Mouse (Mus musculus) bone marrow, adult 2 months (tissue): ENCODE measurements around the gene Usp54. TPM values are rescaled to one million over a fixed set of nuclear protein-coding genes. Genes with fewer than 3 reads are reported as not detected.
A peak's percentile ranks its signal among the peaks of the same experiment; 100 is the strongest.
"Not testable (repeated sequence)": the region's sequence is repeated elsewhere in the genome, so short reads cannot be mapped to it uniquely, and the experiment has no call there.

Experiments used
- H3K27ac ChIP-seq: fragments of 200-500 bp; 2 replicates; pipeline ENCODE4 v1.5.1; 2012; ENCODE audit warnings: low read depth, mild to moderate bottlenecking, control low read depth, inconsistent platforms, low read length; ENCODE audit not compliant: control insufficient read depth, poor library complexity, insufficient read depth
- H3K4me1 ChIP-seq: fragments of 200-500 bp; 2 replicates; pipeline ENCODE4 v1.6.1; 2011; ENCODE audit warnings: low read length; ENCODE audit not compliant: control insufficient read depth, insufficient read depth
- H3K4me3 ChIP-seq: fragments of 200-500 bp; replicated peaks from 2 replicates; pipeline ENCODE3; 2011; ENCODE audit warnings: mild to moderate bottlenecking, low read depth, low read length, control low read depth; ENCODE audit not compliant: control insufficient read depth
- CTCF ChIP-seq: fragments of 200-500 bp; IDR thresholded peaks from 2 replicates; pipeline ENCODE4 v1.5.1; 2011; ENCODE audit warnings: low read length, control low read depth; ENCODE audit not compliant: control insufficient read depth, insufficient read depth
- POLR2A ChIP-seq: fragments of 200-500 bp; IDR thresholded peaks from 2 replicates; pipeline ENCODE4 v1.6.1; 2011; ENCODE audit warnings: low read depth, mild to moderate bottlenecking, control low read depth, low read length, borderline replicate concordance; ENCODE audit not compliant: control insufficient read depth
- WGBS: fragments of 180-500 bp; shearing (Covaris S2); methylation state at CpG from one replicate; pipeline ENCODE4 v1.1.7; 2018; 5-methylcytosine and 5-hydroxymethylcytosine counted together
- polyA plus RNA-seq: library from polyadenylated mRNA; stranded (reverse); fragments of >200 nt; gene quantifications from 2 replicates; pipeline ENCODE4 v1.2.4, GENCODE M21; 2011; ENCODE audit warnings: low replicate concordance; ENCODE audit not compliant: missing spikeins, insufficient read depth, insufficient read length

Gene Usp54
- polyA plus RNA-seq, 1 experiment: 6.4 TPM

DNA sequence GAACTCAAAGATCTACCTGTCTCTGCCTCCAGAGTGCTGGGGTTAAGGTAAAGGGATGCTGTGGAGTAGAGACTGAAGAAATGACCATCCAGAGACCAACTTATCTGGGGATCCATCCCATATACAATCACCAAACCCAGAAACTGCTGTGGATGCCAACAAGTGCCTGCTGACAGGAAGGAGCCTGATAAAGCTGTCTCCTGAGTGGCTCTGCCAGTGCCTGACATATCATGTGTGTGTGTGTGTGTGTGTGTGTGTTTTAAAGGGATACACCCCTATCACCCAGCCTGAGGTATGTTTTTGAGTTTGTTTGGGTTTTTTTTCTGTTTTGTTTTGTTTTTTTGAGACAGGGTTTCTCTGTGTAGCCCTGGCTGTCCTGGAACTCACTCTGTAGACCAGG lies 5.5 kb upstream of the Usp54 start:
- Histone ChIP-seq H3K4me3 (no peak overlapping the region), H3K4me1 (no peaks in the 10 kb centered on the region), H3K27ac (no peak overlapping the region)
- TF ChIP-seq POLR2A (no peak), CTCF (no peak)

DNA sequence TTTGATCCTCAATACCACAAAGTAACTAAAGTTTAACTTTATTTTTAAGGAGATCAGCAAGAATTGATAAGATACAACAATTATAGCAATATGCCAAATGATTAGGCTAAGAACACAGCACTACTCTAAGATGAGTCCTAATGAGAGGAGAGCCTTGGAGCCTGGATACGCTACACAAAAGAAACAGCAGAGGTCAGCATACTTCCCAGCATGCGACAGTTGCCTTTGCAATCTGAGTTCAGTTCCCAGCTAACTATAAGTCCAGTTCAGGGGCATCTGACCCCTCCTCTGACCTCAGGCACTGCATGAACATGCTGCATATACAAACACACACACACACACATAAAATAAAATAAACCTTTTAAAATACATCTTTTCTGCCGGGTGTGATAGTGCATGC lies 4.7 kb upstream of the Usp54 start:
- TF ChIP-seq CTCF (no peak), POLR2A (no peak)
- H3K4me1 ChIP-seq: no peaks in the 10 kb centered on the region
- WGBS: 54% methylated on average over 3 of the region's 3 CpGs
- no peak overlapping the region for H3K4me3 ChIP-seq
- no peak overlapping the region for H3K27ac ChIP-seq

DNA sequence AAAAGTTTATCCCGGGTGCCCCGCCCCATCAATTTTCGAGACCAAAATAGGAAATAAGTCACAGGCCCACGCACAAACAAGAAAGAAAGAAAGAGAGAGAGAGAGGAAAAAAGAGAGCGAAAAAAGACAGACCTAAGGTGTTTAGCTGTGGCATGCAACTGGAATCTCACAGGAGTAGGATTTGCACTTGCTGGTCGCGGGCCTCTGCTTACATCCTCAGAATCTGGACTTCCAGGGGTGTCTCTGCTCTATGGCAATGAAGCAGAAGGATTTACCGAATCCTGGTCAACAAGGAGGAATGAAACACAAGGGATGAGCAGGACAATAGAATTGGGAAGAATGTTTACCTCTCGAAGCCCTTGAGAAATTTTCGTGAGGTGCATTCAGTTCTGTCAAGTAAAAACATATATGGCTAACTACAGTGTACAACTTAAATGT lies 594 bp upstream of the Usp54 start:
- peak overlapping the region; percentile 71; the same call in 1 of the 2 replicates for H3K27ac ChIP-seq
- no peaks in the 10 kb centered on the region for H3K4me1 ChIP-seq
- WGBS: 15% methylated on average over 10 of the region's 10 CpGs
- peak overlapping the region; percentile 87 for H3K4me3 ChIP-seq
- TF ChIP-seq POLR2A: no peak
- no peak for TF ChIP-seq CTCF

DNA sequence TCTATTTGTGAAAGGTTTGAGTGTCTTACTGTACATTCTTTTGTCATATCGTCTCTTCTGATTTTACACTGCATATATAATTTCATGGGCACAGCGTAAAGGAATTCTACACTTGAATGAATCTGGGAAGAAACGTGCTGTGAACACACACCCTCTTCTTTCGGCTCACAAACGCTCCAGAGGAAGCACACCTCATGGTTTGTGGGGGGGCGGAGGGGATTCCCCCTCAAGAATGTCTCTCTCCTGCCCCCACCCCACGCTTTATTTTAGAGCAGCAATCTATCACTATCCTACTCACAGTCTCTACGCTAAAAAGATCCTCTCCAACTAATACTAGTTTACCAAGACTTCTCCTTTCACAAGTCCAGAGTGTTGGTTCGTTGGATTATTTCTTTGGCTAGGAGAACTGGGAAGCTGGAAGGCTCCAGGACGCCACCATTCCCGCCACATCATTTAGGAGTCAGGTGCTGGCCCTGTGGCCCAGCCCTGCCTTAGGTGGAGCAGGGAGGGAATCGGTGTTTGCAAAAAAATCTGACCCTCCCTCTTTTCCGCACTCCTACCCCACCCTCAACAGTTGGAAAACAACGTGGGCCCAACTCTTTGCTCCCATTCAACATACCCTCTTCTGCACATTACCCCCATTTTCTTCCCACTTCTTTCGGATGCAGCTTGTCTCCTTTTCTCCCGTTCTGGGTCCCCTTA lies 794 bp downstream of the Usp54 start:
- Histone ChIP-seq H3K27ac (peak overlapping the region; percentile 66), H3K4me1 (no peaks in the 10 kb centered on the region)
- WGBS: 2% methylated on average over 16 of the region's 16 CpGs

DNA sequence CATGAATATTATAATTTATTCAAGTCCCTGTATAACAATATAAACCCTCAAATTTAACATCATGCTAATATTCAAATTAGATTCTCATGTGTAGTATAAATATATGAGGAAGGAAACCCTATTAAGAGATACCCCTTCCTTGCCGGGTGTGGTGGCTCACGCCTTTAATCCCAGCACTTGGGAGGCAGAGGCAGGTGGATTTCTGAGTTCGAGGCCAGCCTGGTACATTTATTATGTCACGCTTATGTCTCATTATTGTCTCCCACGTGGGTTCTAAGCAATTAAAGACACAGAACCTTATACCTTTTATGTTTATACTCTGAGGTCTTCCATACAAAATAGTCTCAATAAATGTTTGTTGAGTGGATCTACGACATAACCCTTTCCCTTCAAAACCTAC lies 2.2 kb downstream of the Usp54 start:
- no peak overlapping the region for H3K4me3 ChIP-seq
- no peak overlapping the region for H3K27ac ChIP-seq
- WGBS: 68% methylated on average over 6 of the region's 6 CpGs
- H3K4me1 ChIP-seq: no peaks in the 10 kb centered on the region
- TF ChIP-seq POLR2A (no peak), CTCF (no peak)

More for the DNA sequence above, 794 bp downstream of the Usp54 start:
- peak overlapping the region; percentile 87 for H3K4me3 ChIP-seq
- TF ChIP-seq CTCF: no peak
- no peak for TF ChIP-seq POLR2A

DNA sequence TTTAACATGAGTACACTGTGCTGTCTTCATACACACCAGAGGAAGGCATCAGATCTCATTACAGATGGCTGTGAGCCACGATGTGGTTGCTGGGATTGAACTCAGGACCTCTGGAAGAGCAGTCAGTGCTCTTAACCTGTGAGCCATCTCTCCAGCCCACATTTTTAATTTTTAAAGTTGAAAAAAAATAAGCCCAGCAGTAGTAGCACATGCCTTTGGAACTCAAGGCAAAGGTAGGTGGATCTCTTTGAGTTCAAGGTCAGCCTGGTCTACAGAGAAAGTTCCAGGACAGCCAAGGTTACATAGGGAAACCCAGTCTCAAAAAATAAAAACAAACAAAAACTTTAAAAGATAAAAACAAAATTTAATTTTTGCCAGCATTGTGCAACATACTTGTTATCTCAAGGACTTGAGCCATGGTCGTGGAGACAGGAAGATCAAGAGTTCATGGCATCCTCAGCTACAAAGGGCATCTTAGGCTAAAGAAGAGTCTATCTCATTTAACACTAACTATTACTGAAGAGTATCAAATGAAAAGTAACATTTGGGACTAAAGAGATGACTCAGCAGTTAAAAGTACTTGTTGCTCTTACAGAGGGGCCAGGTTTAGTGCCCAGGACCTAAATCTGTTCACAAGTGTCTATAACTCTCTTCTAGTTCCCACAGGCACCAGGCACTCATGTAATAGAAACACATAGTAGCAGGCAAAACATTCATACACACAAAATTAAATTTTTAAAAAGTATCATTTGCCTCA lies 2.9 kb downstream of the Usp54 start:
- H3K4me1 ChIP-seq: no peaks in the 10 kb centered on the region
- WGBS: 61% methylated on average over 2 of the region's 2 CpGs
- H3K27ac ChIP-seq: no peak overlapping the region
- no peak for TF ChIP-seq CTCF
- TF ChIP-seq POLR2A: no peak
- no peak overlapping the region for H3K4me3 ChIP-seq

DNA sequence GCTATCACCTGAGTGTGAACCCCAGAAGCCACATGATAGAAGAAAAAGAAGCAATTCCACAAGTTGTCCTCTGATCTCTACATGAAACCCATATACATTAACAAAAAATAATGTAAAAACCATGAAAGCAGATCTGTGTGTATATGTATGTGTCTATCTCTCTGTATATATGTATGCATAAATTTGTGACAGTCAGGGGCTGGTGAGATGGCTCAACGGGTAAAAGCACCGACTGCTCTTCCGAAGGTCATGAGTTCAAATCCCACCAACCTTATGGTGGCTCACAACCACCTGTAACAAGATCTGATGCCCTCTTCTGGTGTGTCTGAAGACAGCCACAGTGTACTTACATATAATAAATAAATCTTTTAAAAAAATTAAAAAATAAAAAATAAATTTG lies 3.9 kb downstream of the Usp54 start:
- not testable (repeated sequence) for H3K27ac ChIP-seq, H3K4me1 ChIP-seq, H3K4me3 ChIP-seq
- WGBS: 83% methylated on average over 3 of the region's 3 CpGs

DNA sequence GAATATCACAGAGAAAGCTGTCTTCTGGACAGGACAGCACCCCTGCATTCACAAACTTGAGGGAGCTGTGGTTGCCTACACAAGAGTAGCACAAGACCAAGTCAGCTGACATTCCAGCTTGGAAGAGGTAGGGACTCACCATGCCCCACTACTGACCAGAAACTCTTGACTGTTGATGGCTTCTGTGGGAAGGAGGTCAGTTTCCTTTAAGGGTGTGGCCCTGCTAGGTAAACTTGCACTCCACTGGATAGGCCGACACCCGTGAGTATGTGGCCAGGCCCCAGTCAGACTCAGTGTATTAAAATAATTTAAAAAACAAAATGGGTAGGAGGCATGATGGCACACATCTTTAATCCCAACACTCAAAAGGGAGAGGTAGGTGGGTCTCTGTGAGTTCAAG lies 5.3 kb downstream of the Usp54 start:
- Histone ChIP-seq H3K4me1 (no peaks in the 10 kb centered on the region), H3K4me3 (no peak overlapping the region), H3K27ac (no peak overlapping the region)
- TF ChIP-seq CTCF (no peak), POLR2A (no peak)
- WGBS: 73% methylated on average over 2 of the region's 2 CpGs
